Comparison of ENCODE assay signal across 22 mouse cellular contexts in the genomic region with DNA sequence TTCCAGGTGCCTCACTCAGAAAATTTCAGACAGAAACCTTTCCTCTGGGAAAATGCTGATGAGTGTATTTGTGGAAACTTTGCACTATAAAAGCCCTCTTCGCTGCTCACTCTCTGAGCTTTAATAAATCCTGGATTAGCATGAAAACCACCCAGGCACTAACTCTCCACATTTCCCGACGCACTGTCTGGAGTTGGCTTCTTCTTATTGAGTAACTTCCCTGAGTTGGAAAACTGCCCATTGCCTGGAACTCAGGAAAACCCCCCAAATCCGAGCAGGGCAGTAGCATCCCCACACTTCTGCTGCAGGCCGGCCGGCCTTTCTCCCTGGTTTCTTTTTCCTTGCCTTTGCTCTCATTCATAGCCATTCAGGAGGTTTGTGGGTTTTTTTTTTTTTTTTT.
DNase-seq lines count a peak whose midpoint lies in the region; ATAC-seq and TF ChIP-seq lines count a peak whose summit lies in the region.
"Had no signal": no experiment of that assay in that cellular context is flagged by ENCODE, and none has a peak within 500 bp of the region (broad histone marks: within the 10 kb centered on the region; RNA-seq: fewer than 3 reads in every experiment).

No protein-coding gene starts in this region.

- WGBS in embryonic facial prominence, embryonic 14.5 days, result 39% methylated on average over 6 of the region's 6 CpGs
- 54% methylated on average over 6 of the region's 6 CpGs for WGBS in embryonic facial prominence, embryonic 10.5 days
- WGBS in lung, embryonic 14.5 days, result 46% methylated on average over 6 of the region's 6 CpGs

- no peaks in the 10 kb centered on the region for H3K4me1 ChIP-seq in embryonic facial prominence, embryonic 14.5 days (ENCODE audit: control insufficient read depth, insufficient read depth, low read length)
- H3K4me1 ChIP-seq in embryonic facial prominence, embryonic 10.5 days, result peaks cover 15% of the 10 kb centered on the region
- no peaks in the 10 kb centered on the region for H3K4me1 ChIP-seq in lung, embryonic 14.5 days (ENCODE audit: insufficient read depth)
- H3K4me1 ChIP-seq: embryonic facial prominence, embryonic 13.5 days; heart, embryonic 10.5 days; heart, embryonic 13.5 days had no signal

- no peaks in the 10 kb centered on the region for H3K27me3 ChIP-seq in embryonic facial prominence, embryonic 14.5 days (replicated peaks; ENCODE audit: control insufficient read depth, insufficient read depth, low read length)
- peaks cover 29% of the 10 kb centered on the region for H3K27me3 ChIP-seq in embryonic facial prominence, embryonic 10.5 days (replicated peaks; ENCODE audit: low read depth, poor library complexity, severe bottlenecking)
- peaks cover 4% of the 10 kb centered on the region; the same call in 1 of the 2 replicates for H3K27me3 ChIP-seq in lung, embryonic 14.5 days (ENCODE audit: insufficient read depth, low read length)

- peak; percentile 45 for DNase-seq in embryonic facial prominence, embryonic 14.5 days (ENCODE audit: low spot score)
- no peak for DNase-seq in embryonic facial prominence, embryonic 10.5 days (ENCODE audit: low spot score)
- DNase-seq in lung, embryonic 14.5 days, result peak; percentile 39
- no peak for DNase-seq in lung, postnatal 25 days (ENCODE audit: low spot score)
- DNase-seq in retina, postnatal 1 day, result peak; percentile 15
- no peak for DNase-seq in retina, embryonic 14.5 days (ENCODE audit: low spot score)
- DNase-seq: adrenal gland, adult 2 months; adrenal gland, postnatal 14 days; forebrain, postnatal 0 days; gastrocnemius, adult 2 months; gastrocnemius, postnatal 14 days; heart, adult 18-20 months; heart, postnatal 14 days; heart, postnatal 4 days had no signal

- TF ChIP-seq CTCF in lung, embryonic 14.5 days (IDR thresholded peaks at IDR 0.05; ENCODE audit: low read depth), result no peak

- no peak overlapping the region for H3K4me3 ChIP-seq in embryonic facial prominence, embryonic 14.5 days (ENCODE audit: low read depth, low read length)
- no peak overlapping the region for H3K4me3 ChIP-seq in embryonic facial prominence, embryonic 10.5 days
- no peak overlapping the region for H3K4me3 ChIP-seq in lung, embryonic 14.5 days (ENCODE audit: low read depth, low read length)
- H3K4me3 ChIP-seq: embryonic facial prominence, embryonic 13.5 days; gastrocnemius, adult 2 months; heart, embryonic 10.5 days; heart, embryonic 13.5 days had no signal

- H3K9me3 ChIP-seq in embryonic facial prominence, embryonic 14.5 days (ENCODE audit: control insufficient read depth, low read length), result no peaks in the 10 kb centered on the region
- H3K9me3 ChIP-seq in embryonic facial prominence, embryonic 10.5 days, result no peaks in the 10 kb centered on the region
- H3K9me3 ChIP-seq in lung, embryonic 14.5 days (ENCODE audit: low read depth, low read length), result no peaks in the 10 kb centered on the region
- H3K9me3 ChIP-seq: embryonic facial prominence, embryonic 13.5 days; G1E; heart, embryonic 10.5 days; heart, embryonic 13.5 days had no signal

- ATAC-seq in embryonic facial prominence, embryonic 14.5 days (ENCODE audit: low read depth), result no peak
- ATAC-seq in lung, embryonic 14.5 days (ENCODE audit: insufficient read depth), result no peak
- ATAC-seq: forebrain, embryonic 14.5 days; forebrain, postnatal 0 days; hindbrain, postnatal 0 days; inflammation-experienced regulatory T-cells, adult 6 months had no signal

- no peak overlapping the region for H3K9ac ChIP-seq in embryonic facial prominence, embryonic 14.5 days (ENCODE audit: low read depth, low read length)
- H3K9ac ChIP-seq in lung, embryonic 14.5 days, result no peak overlapping the region
- H3K9ac ChIP-seq: embryonic facial prominence, embryonic 13.5 days; forebrain, postnatal 0 days; heart, embryonic 13.5 days; hindbrain, embryonic 14.5 days had no signal

- no peak overlapping the region for H3K4me2 ChIP-seq in embryonic facial prominence, embryonic 14.5 days (ENCODE audit: low read depth, low read length)
- H3K4me2 ChIP-seq in lung, embryonic 14.5 days, result no peak overlapping the region
- H3K4me2 ChIP-seq: embryonic facial prominence, embryonic 13.5 days; heart, embryonic 13.5 days; hindbrain, embryonic 14.5 days had no signal

- H3K27ac ChIP-seq in embryonic facial prominence, embryonic 14.5 days (replicated peaks; ENCODE audit: low read depth, low read length), result no peak overlapping the region
- no peak overlapping the region for H3K27ac ChIP-seq in embryonic facial prominence, embryonic 10.5 days (replicated peaks)
- H3K27ac ChIP-seq in lung, embryonic 14.5 days (ENCODE audit: low read depth), result no peak overlapping the region
- H3K27ac ChIP-seq: embryonic facial prominence, embryonic 13.5 days; gastrocnemius, adult 2 months; heart, embryonic 10.5 days; heart, embryonic 13.5 days; hindbrain, embryonic 14.5 days; hindbrain, postnatal 0 days had no signal

- no peaks in the 10 kb centered on the region for H3K36me3 ChIP-seq in embryonic facial prominence, embryonic 14.5 days (ENCODE audit: control insufficient read depth, insufficient read depth, low read length)
- H3K36me3 ChIP-seq in embryonic facial prominence, embryonic 10.5 days (replicated peaks), result no peaks in the 10 kb centered on the region
- no peaks in the 10 kb centered on the region for H3K36me3 ChIP-seq in lung, embryonic 14.5 days (ENCODE audit: insufficient read depth)
- H3K36me3 ChIP-seq: embryonic facial prominence, embryonic 13.5 days; G1E; heart, embryonic 10.5 days; heart, embryonic 13.5 days had no signal

Comparison
In these comparisons a context has a peak if more than half of its experiments do, and no peak if none do; other contexts are left out.
1. DNase-seq: peak in embryonic facial prominence, embryonic 14.5 days (single experiment), lung, embryonic 14.5 days (single experiment) and retina, postnatal 1 day (single experiment); none in embryonic facial prominence, embryonic 10.5 days (single experiment), lung, postnatal 25 days (single experiment) and retina, embryonic 14.5 days (single experiment).